ENCODE assay signal across 23 mouse cellular contexts in the genomic region with DNA sequence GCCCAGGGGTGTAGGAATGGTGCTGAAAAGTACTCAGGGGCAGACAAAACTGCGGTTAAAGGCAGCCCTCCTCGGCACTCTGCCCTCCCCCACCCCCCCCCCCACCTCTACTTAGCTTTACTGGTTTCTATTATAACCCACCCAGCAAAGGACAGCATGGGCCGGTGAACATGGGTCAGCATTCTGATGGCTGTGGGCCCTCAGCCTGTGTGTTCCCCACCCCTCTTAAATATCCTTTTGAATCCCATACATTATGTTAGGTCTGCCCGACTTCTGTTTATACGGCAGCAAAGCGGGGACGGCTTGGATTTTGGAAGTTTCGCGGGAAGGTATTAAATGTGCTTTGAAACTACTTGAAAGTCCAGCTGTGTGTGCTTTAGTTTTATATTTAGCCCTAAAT.
DNase-seq lines count a peak whose midpoint lies in the region; ATAC-seq and TF ChIP-seq lines count a peak whose summit lies in the region.
"Had no signal": no experiment of that assay in that cellular context is flagged by ENCODE, and none has a peak within 500 bp of the region (broad histone marks: within the 10 kb centered on the region; RNA-seq: fewer than 3 reads in every experiment).

No protein-coding gene starts in this region.

- ATAC-seq in limb, embryonic 11.5 days (ENCODE audit: insufficient number of reproducible peaks, low FRiP score, low TSS enrichment, low read depth), result peak; percentile 53; the same call in 1 of the 2 replicates
- peak; percentile 44 for ATAC-seq in limb, embryonic 13.5 days (ENCODE audit: low FRiP score, low read depth)
- peak; percentile 54; the same call in 1 of the 2 replicates for ATAC-seq in limb, embryonic 15.5 days (ENCODE audit: insufficient number of reproducible peaks, low FRiP score, low TSS enrichment, low read depth)
- no peak for ATAC-seq in forebrain, embryonic 14.5 days
- ATAC-seq: forebrain, embryonic 13.5 days; forebrain, postnatal 0 days had no signal

- H3K36me3 ChIP-seq in testis, adult 2 months (ENCODE audit: control insufficient read depth, insufficient read depth, low read length), result no peaks in the 10 kb centered on the region
- no peaks in the 10 kb centered on the region for H3K36me3 ChIP-seq in limb, embryonic 11.5 days (ENCODE audit: control insufficient read depth, insufficient read depth, low read length)
- no peaks in the 10 kb centered on the region for H3K36me3 ChIP-seq in limb, embryonic 13.5 days
- no peaks in the 10 kb centered on the region for H3K36me3 ChIP-seq in limb, embryonic 15.5 days
- no peaks in the 10 kb centered on the region for H3K36me3 ChIP-seq in forebrain, embryonic 14.5 days (ENCODE audit: control insufficient read depth, insufficient read depth, low read length)
- H3K36me3 ChIP-seq: embryonic facial prominence, embryonic 13.5 days; embryonic facial prominence, embryonic 15.5 days had no signal

- no peak for DNase-seq in testis, postnatal 10 days (ENCODE audit: low spot score)
- peak; percentile 45 for DNase-seq in limb, embryonic 11.5 days (ENCODE audit: low spot score)
- DNase-seq in heart, postnatal 36 days, result no peak
- no peak for DNase-seq in forebrain, embryonic 14.5 days (ENCODE audit: low spot score)
- no peak for DNase-seq in frontal cortex, postnatal 14 days (ENCODE audit: low spot score in 2 of 2)
- DNase-seq: adrenal gland, adult 2 months; adrenal gland, postnatal 10 days; adrenal gland, postnatal 25 days; cerebellum, adult 11 months; cerebellum, adult 18-20 months; cerebellum, adult 8-10 months; cerebellum, adult 9-11 months; cerebellum, postnatal 14 days; cerebellum, postnatal 36 days; embryo, embryonic 11 days; forebrain, postnatal 0 days had no signal

- peak overlapping the region; percentile 10 for H3K4me3 ChIP-seq in testis, adult 2 months (ENCODE audit: control insufficient read depth, low read depth, low read length)
- no peak overlapping the region for H3K4me3 ChIP-seq in limb, embryonic 11.5 days (ENCODE audit: low read depth, low read length)
- H3K4me3 ChIP-seq in limb, embryonic 13.5 days, result no peak overlapping the region
- no peak overlapping the region for H3K4me3 ChIP-seq in limb, embryonic 15.5 days
- no peak overlapping the region for H3K4me3 ChIP-seq in forebrain, embryonic 14.5 days (ENCODE audit: low read depth, low read length)
- H3K4me3 ChIP-seq: embryonic facial prominence, embryonic 13.5 days; embryonic facial prominence, embryonic 15.5 days; erythroblast, embryonic 14.5 days; forebrain, embryonic 13.5 days had no signal

- no peak for TF ChIP-seq POLR2A in testis, adult 2 months (IDR thresholded peaks at IDR 0.05; ENCODE audit: control insufficient read depth, low read depth, low read length)

- intact Hi-C loops in heart, postnatal 36 days (cut with DNase I), result no loop called here

- no peaks in the 10 kb centered on the region for H3K9me3 ChIP-seq in limb, embryonic 11.5 days (ENCODE audit: control insufficient read depth, low read length)
- H3K9me3 ChIP-seq in limb, embryonic 13.5 days, result no peaks in the 10 kb centered on the region
- no peaks in the 10 kb centered on the region for H3K9me3 ChIP-seq in limb, embryonic 15.5 days
- H3K9me3 ChIP-seq in forebrain, embryonic 14.5 days (replicated peaks; ENCODE audit: control insufficient read depth, low read length), result no peaks in the 10 kb centered on the region
- H3K9me3 ChIP-seq: embryonic facial prominence, embryonic 13.5 days; embryonic facial prominence, embryonic 15.5 days; forebrain, embryonic 13.5 days had no signal

- H3K27me3 ChIP-seq in testis, adult 2 months (ENCODE audit: control insufficient read depth, insufficient read depth, low read length), result no peaks in the 10 kb centered on the region
- H3K27me3 ChIP-seq in limb, embryonic 11.5 days (ENCODE audit: control insufficient read depth, insufficient read depth, low read length), result no peaks in the 10 kb centered on the region
- H3K27me3 ChIP-seq in limb, embryonic 13.5 days, result peaks cover 67% of the 10 kb centered on the region
- peaks cover 50% of the 10 kb centered on the region for H3K27me3 ChIP-seq in limb, embryonic 15.5 days
- H3K27me3 ChIP-seq in forebrain, embryonic 14.5 days (replicated peaks; ENCODE audit: control insufficient read depth, insufficient read depth, low read length), result peaks cover 24% of the 10 kb centered on the region
- H3K27me3 ChIP-seq: embryonic facial prominence, embryonic 15.5 days had no signal

- H3K4me1 ChIP-seq in testis, adult 2 months (ENCODE audit: control insufficient read depth, insufficient read depth, low read length), result peaks cover 4% of the 10 kb centered on the region
- H3K4me1 ChIP-seq in limb, embryonic 11.5 days (ENCODE audit: control insufficient read depth, insufficient read depth, low read length), result peaks cover 40% of the 10 kb centered on the region
- H3K4me1 ChIP-seq in limb, embryonic 13.5 days, result peaks cover 62% of the 10 kb centered on the region
- peaks cover 46% of the 10 kb centered on the region for H3K4me1 ChIP-seq in limb, embryonic 15.5 days
- H3K4me1 ChIP-seq in forebrain, embryonic 14.5 days (ENCODE audit: control insufficient read depth, insufficient read depth, low read length), result peaks cover 21% of the 10 kb centered on the region; the same call in 1 of the 2 replicates

- H3K27ac ChIP-seq in testis, adult 2 months (ENCODE audit: control insufficient read depth, insufficient read depth, low read depth, low read length), result no peak overlapping the region
- H3K27ac ChIP-seq in limb, embryonic 11.5 days (replicated peaks; ENCODE audit: low read depth, low read length), result no peak overlapping the region
- no peak overlapping the region for H3K27ac ChIP-seq in limb, embryonic 13.5 days
- 0 out of 2 replicates have a peak overlapping the region, but pooled peaks have one; percentile 38 for H3K27ac ChIP-seq in limb, embryonic 15.5 days
- H3K27ac ChIP-seq in forebrain, embryonic 14.5 days (ENCODE audit: low read depth, low read length), result no peak overlapping the region
- H3K27ac ChIP-seq: forebrain, embryonic 13.5 days had no signal

- H3K9ac ChIP-seq in limb, embryonic 11.5 days (ENCODE audit: low read length), result no peak overlapping the region
- H3K9ac ChIP-seq in limb, embryonic 13.5 days, result no peak overlapping the region
- no peak overlapping the region for H3K9ac ChIP-seq in limb, embryonic 15.5 days
- H3K9ac ChIP-seq in forebrain, embryonic 14.5 days (ENCODE audit: low read length), result no peak overlapping the region
- H3K9ac ChIP-seq: embryonic facial prominence, embryonic 13.5 days; embryonic facial prominence, embryonic 15.5 days; forebrain, embryonic 13.5 days; forebrain, postnatal 0 days had no signal

- no peak for TF ChIP-seq CTCF in testis, adult 2 months (IDR thresholded peaks at IDR 0.05; ENCODE audit: control insufficient read depth, insufficient read depth, insufficient replicate concordance, low read depth, low read length)

- WGBS in limb, embryonic 11.5 days, result 29% methylated on average over 9 of the region's 9 CpGs
- WGBS in limb, embryonic 13.5 days, result 16% methylated on average over 9 of the region's 9 CpGs
- 37% methylated on average over 9 of the region's 9 CpGs for WGBS in limb, embryonic 15.5 days
- WGBS in forebrain, embryonic 14.5 days, result 32% methylated on average over 9 of the region's 9 CpGs

- no peak overlapping the region for H3K4me2 ChIP-seq in limb, embryonic 11.5 days (ENCODE audit: low read depth, severe bottlenecking)
- peak overlapping the region; percentile 23; the same call in 1 of the 2 replicates for H3K4me2 ChIP-seq in limb, embryonic 13.5 days (replicated peaks)
- H3K4me2 ChIP-seq in limb, embryonic 15.5 days, result no peak overlapping the region
- no peak overlapping the region for H3K4me2 ChIP-seq in forebrain, embryonic 14.5 days (ENCODE audit: low read length)
- H3K4me2 ChIP-seq: embryonic facial prominence, embryonic 13.5 days; embryonic facial prominence, embryonic 15.5 days; forebrain, embryonic 13.5 days had no signal
